Mouse (Mus musculus) cerebellum, adult 11-12 months (tissue): ENCODE measurements around the gene Nptx1.
A peak's percentile ranks its signal among the peaks of the same experiment; 100 is the strongest.

Source experiments
- DNase-seq: peaks from one replicate; pipeline ENCODE4 v3.0.0; 2022

Gene Nptx1

GRCm38 (mm10) chr11:119550546-119551335 is 3.2 kb upstream of the Nptx1 start:
- DNase-seq, result peak; percentile 75

GRCm38 (mm10) chr11:119549371-119549811 is 1.8 kb upstream of the Nptx1 start:
- DNase-seq, result peak; percentile 68

GRCm38 (mm10) chr11:119548741-119549370 is 1.3 kb upstream of the Nptx1 start:
- DNase-seq, result peak; percentile 57

GRCm38 (mm10) chr11:119547951-119548591 is 518 bp upstream of the Nptx1 start:
- DNase-seq, result peak; percentile 72

GRCm38 (mm10) chr11:119546496-119547182 is 914 bp downstream of the Nptx1 start:
- peak; percentile 77 for DNase-seq

- peak; percentile 79 for DNase-seq
Measured at GRCm38 (mm10) chr11:119545741-119546495, 1.6 kb downstream of the Nptx1 start.

GRCm38 (mm10) chr11:119545281-119545680 is 2.3 kb downstream of the Nptx1 start:
- DNase-seq, result no peak

GRCm38 (mm10) chr11:119544518-119545105 is 2.9 kb downstream of the Nptx1 start:
- peak; percentile 87 for DNase-seq

- peak; percentile 58 for DNase-seq
Measured at GRCm38 (mm10) chr11:119543816-119544517, 3.6 kb downstream of the Nptx1 start.

GRCm38 (mm10) chr11:119542886-119543285 is 4.7 kb downstream of the Nptx1 start:
- DNase-seq, result peak; percentile 82

- peak; percentile 75 for DNase-seq
Measured at GRCm38 (mm10) chr11:119542371-119542770, 5.2 kb downstream of the Nptx1 start.

GRCm38 (mm10) chr11:119541082-119541481 is 6.5 kb downstream of the Nptx1 start:
- DNase-seq, result no peak

- DNase-seq, result no peak
Measured at GRCm38 (mm10) chr11:119540560-119540959, 7.0 kb downstream of the Nptx1 start.

- DNase-seq, result peak; percentile 80
Measured at GRCm38 (mm10) chr11:119539944-119540343, 7.6 kb downstream of the Nptx1 start.

- DNase-seq, result no peak
Measured at GRCm38 (mm10) chr11:119533745-119534144, 13.8 kb downstream of the Nptx1 start.

GRCm38 (mm10) chr11:119532460-119532859 is 15.1 kb downstream of the Nptx1 start:
- peak; percentile 92 for DNase-seq

- DNase-seq, result no peak
Measured at GRCm38 (mm10) chr11:119528930-119529329, 18.6 kb downstream of the Nptx1 start.

GRCm38 (mm10) chr11:119526068-119526966 is 21.2 kb downstream of the Nptx1 start:
- DNase-seq, result no peak

- peak; percentile 81 for DNase-seq
Measured at GRCm38 (mm10) chr11:119524545-119524949, 23.0 kb downstream of the Nptx1 start.

GRCm38 (mm10) chr11:119523392-119523791 is 24.2 kb downstream of the Nptx1 start:
- DNase-seq, result peak; percentile 55
